Mouse (Mus musculus) embryo, embryonic 9.5 days (tissue): ENCODE data around the gene Ccdc194.

ENCODE experiments used
- DNase-seq: peaks from one replicate; pipeline ENCODE4 v3.0.0-alpha.2; 2017; ENCODE audit errors: extremely low spot score

The Ccdc194 gene

DNA sequence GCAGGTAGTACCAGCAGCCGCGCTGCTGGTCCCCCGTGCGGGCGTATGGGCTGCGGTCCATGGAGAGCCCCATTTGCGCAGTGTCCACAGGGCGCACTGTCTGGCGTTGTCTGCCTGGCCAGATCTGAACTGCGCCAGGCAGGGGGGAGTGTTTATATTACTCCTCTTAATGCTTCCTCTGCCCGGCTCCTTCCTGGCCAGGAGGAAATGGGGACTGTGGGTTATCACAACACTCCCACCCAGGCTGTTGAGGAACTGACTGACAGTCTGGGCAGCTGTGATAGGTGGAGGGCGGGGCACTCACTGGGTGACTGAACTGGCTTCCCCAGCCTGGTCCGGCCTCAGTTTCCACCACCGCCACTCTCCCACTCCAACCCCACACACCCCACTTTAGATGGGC is 13.9 kb downstream of the Ccdc194 start, which contains the start of gene Plvap:
Plvap (minus strand) TSS at position 109 of the 400 bp plus-strand sequence.
- DNase-seq = no peak

DNA sequence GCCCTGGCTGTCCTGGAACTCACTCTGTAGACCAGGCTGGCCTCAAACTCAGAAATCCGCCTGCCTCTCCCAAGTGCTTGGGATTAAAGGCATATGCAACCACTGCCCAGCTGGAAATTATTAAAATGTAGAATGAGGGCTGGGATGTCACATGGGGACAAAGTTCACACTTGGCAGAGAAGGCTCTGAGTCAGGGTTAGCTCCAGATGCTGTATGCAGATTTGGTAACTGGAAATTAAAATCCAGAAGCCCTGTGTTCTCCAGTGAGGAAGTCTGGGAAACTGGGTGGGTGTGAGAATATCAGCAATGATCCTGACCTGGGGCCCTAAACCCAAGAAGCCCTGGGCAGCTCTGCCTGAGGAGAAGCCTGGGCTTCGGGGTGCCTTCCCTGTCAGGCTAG is 16.2 kb downstream of the Ccdc194 start:
- DNase-seq = no peak

DNA sequence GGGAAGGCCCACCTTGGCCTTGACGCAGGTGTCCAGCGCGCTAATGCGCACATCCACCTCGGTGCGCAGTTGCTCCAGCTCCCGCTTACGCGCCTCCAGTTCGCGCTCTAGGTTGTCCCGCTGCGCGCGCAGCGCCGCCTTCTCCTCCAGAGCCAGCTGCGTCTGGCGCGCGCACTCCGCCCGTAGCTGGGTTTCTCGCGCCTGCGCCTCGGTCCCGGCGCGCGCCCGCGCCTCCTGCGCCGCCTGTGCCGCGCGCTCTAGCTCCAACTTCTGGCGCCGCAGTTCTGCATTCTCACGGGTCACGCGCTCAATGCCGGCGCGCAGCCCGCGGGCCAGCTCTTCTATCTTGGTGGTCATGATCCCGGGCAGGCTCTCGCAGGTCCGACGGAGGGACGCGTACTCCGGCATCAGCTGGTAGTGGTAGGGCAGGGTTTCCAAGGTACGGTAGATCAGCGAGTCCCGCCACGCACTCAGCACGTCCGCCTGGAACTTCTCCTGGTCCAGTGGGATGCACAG is 17.9 kb downstream of the Ccdc194 start:
- DNase-seq = peak; percentile 81

DNA sequence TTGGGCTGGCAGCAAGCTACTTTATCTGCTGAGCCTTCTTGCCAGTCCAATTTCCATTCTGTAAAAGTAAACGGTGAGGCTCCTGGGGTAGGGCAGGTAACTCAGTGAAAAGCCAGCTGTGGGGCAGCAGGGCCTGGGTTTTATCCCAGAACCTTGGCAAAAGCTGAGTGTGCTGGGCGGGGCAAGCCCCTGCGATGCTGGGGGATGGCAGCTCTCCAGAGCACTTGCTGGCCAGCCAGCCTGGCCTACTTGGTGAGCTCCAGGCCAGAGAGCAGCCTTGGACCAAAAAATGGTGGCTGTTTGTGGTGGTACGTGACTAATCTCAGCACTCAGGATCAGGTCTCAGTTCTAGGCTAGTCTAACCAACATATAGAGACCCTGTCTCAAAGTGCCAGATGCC is 19.5 kb downstream of the Ccdc194 start:
- no peak for DNase-seq

DNA sequence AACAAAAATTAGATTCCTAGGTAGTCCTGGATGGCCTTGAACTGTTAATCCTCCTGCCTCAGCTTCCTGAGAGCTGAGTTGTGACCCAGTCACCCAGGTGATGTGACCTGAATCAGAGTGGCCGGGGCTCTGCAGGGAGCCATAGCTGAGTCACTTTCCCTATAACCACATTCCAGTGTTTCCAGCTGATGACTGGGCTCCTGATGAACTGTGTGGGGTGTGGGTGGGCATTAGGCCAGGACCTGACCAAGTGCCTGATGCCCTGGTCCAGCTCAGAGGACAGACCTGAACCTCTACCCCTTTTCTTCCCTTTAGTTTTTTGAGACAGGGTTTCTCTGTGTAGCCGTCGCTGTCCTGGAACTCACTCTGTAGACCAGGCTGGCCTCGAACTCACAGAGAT is 20.2 kb downstream of the Ccdc194 start:
- DNase-seq = no peak

DNA sequence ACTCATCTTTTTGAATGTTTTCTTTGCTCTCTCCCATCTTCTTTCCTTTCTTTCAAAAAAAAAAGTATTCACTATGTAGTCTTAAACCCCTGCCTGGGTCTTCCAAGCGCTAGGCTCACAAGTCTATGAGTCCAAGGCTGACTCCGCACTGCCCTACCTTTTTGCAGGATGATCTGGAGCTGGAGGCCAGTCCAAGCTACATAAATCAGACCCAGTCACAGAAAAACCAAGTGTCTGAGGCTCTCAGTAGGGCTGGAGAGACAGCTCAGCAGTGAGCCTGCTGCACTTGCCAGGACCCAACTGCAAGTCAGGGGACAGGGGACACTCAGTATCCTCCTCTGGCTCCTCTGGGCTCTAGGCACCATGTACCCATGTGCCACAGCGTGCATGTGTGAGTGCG is 21.2 kb downstream of the Ccdc194 start:
- DNase-seq = no peak

DNA sequence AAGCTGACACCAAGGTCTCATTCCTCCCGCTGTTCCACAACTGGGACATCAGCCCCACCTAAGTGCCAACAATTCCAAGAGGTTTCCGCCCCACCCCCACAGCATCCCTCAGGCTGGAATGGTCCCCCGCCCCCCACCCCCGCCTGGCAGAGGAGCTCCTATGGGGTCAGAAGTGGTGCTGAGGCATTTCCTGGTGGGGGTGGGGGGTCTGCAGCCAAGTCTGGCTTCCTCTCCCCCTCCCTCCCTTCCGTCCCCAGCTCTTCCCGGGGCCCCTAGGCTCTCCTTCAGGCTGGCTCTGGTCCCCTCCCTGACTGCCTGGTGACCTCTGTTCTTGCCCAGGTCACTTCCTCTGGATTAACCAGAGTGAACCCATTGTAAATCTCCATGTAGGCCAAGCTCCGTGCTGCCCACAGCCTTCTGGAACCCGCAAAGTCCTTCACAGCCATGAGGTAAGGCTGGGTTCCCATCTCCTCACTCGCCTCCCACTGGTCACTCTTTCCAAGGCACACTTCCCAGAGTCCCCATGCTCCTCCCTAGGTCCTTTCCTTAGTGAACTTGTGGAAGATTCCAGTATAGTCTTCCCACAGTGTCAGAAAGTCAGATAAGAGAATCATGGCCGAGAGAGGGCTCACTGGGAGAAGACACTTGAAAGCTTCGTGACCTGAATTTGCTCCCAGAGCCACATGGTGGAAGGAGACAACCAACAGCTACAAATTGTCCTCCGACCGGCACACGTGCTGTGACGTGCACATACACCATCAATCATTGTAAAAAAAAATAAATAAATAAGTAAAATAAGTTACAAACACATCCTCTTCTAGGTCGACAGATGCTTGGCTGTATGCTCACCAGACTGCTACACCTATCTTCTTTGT is 26.5 kb downstream of the Ccdc194 start:
- DNase-seq = peak; percentile 68

DNA sequence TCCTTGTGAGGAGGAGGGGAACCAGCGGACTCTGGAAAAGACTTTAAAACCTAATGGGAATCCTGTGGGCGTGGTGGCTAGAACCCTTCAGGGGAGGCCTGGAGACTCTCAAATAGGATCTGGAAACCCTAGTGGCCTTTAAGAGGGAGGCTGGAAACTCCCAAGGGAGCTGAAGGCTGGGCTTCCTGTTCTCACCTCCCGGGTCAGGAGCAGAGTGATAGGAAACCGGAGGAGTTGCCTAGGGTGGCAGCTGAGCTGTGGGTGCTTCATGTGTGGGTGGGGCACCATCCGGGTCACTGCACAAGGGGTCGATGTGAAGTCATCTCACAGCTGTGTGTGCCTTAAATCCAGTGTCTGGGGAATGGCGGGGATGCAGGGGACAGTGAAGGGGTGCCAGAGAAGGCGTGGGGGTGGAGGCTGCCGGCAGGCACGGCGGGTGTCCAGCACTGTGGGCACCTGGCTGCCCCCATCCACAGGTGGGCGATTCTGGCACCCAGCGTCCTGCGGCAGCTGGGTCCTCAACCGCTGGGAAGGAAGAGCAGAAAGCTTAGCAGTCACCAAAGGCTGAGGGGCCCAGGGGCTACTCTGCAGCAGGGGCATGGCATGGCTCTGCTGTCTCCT is 27.5 kb downstream of the Ccdc194 start:
- DNase-seq = peak; percentile 40

DNA sequence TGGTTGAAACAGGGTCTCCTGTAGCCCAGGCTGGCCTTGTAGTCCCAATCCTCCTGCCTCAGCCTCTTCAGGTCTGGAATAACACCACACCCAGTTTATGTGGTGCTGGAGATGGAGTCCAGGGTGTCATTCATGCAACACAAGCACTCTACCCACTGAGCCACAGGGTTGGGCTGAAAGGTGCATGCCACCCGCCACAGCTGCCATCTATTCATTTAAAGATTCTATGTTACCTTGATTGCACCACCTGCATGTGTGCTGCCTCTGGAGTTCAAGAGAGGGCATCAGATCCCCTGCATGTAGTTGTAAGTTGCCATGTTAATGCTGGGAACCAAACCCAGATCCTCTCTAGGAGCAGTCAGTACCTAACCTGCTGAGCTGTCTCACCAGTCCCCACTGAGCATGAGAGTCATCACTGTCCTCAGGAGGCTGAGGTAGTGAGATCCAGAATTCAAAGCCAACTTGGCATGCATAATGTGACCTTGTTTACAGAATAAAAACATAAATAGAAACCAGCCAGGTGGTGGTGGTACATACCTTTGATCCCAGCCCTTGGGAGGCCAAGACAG is 28.4 kb downstream of the Ccdc194 start:
- DNase-seq = no peak

DNA sequence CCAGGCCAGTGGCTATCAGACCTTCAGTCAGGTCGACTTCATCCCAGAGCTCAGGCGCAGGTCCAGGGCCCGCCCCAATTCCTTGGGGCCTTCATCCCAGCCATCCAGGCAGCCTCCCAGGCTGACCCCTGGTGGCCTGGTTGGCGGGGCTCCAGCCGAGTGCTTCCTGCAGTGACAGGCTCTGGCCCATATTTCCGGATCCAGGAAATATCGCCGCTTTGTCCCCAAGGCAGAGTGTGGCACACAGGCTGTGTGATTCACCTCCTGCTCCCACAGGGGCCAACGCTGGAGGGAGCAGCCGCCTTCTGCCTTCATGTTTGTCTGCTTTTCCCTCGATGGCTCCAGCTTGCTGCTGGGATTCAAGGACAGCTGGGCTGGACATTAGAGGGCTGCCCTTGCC is 29.0 kb downstream of the Ccdc194 start:
- DNase-seq = peak; percentile 42

DNA sequence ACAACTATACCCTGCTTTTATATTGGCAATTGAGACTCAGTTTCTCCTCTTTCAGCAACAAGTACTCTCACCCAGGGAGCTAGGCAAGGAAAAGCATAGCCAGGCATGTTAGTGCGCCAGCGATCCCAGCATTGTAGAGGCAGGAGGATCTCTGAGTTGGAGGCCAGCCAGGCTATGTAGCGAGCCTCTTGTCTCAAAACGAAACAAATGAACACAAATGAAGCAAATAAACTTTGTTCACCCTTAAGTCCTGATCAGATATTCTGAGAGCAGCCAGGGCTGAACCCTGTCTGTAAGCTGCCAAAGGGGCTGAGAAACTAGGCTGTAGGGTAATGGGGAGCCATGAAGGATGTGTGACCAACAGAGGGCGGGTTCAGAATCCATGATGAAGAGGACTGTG is 29.7 kb downstream of the Ccdc194 start:
- DNase-seq = no peak

DNA sequence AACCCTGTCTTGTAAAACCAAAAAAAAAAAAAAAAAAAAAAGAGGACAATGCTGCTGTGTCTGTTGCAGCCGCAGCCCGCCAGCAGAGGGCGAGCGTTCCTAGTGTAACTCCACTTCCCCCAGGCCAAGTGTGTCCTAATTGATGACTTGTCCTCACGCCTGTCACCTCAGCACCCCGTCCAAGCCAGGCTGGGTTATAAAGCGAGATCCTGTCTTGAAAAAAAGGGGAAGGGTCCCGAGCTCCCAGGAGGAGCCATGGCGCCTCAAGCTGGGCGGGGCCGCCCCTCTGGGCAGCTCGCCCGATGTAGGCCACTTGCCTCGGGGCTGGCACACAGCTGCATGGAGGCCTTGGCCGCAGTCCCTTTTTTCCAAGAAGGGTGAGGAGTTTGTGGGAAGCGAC is 30.5 kb downstream of the Ccdc194 start:
- peak; percentile 79 for DNase-seq

DNA sequence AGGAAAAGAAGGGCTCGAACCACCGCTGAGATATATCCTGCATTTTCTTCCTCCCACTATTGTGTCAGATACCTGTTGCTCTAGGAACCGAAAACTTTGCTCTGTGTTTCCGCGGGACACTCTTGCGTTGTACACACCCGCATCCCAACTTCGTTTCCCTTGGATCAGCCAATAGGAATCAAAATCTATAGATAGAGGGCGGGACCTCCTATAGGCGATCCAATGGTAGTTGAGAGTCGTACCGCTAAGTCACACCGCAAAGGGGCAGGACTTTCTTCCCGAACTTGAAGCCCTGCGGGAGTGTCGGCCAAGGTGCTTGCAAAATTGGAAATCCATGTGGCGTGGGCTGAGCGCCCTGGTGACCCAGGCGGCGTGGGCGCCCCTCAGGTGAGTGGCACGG is 37.1 kb downstream of the Ccdc194 start:
- DNase-seq = peak; percentile 92

DNA sequence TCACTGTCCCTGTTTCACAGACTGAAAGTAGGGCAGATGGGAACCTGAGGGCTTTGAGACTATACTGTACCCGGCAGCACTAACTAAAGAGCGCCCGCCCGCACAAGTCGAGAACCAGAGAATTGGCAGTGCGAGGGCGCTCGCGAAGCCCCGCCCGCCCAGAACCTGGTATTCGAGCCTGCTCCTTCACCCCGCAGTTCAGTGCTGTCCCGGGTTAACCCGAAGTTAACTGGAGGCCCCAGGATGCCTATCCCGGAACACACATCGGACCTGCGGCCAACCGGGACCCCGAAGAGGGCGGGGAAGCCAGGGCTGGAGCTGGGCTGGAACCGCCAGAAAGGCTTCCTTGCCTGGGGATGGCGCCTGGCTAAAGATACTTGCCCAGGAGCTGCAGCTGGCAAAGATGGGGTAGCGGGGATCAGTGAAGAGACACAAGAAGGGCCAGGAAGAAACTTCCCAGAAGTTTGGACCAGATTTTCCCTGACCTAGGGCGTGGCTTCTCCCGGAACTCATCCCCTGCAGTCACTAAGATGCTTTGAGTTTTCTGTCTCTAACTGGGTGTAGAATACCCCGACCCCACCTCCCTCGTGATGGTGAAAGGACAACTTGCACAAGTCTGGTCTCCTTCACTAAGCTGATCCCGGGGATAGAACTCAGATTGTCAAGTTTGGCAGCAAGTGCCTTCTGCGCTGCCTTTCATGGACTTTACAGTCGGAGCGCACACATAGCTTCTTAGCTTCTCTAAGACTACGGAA is 37.6 kb downstream of the Ccdc194 start, which contains the start of gene Gtpbp3:
Gtpbp3 (plus strand) TSS at position 413 of the 755 bp plus-strand sequence.
- peak; percentile 79 for DNase-seq

DNA sequence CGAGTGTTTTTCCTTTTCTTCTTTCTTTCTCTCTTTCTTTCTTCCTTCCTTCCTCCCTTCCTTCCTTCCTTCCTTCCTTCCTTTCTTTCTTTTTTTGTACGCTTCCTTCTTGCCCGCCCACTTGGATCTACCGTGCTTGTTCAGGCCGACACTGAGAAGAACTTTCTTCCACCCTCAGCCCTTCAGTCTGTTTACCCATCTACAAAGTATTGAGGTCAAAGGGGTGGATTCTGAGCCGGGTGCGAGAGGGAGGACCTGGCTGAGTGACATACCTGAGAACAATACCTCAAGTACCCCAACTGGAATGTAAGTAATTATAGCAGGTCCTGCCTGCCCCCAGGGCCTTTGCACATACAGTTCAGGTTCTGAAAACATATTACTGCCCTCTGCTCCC is 39.4 kb downstream of the Ccdc194 start:
- DNase-seq = no peak

DNA sequence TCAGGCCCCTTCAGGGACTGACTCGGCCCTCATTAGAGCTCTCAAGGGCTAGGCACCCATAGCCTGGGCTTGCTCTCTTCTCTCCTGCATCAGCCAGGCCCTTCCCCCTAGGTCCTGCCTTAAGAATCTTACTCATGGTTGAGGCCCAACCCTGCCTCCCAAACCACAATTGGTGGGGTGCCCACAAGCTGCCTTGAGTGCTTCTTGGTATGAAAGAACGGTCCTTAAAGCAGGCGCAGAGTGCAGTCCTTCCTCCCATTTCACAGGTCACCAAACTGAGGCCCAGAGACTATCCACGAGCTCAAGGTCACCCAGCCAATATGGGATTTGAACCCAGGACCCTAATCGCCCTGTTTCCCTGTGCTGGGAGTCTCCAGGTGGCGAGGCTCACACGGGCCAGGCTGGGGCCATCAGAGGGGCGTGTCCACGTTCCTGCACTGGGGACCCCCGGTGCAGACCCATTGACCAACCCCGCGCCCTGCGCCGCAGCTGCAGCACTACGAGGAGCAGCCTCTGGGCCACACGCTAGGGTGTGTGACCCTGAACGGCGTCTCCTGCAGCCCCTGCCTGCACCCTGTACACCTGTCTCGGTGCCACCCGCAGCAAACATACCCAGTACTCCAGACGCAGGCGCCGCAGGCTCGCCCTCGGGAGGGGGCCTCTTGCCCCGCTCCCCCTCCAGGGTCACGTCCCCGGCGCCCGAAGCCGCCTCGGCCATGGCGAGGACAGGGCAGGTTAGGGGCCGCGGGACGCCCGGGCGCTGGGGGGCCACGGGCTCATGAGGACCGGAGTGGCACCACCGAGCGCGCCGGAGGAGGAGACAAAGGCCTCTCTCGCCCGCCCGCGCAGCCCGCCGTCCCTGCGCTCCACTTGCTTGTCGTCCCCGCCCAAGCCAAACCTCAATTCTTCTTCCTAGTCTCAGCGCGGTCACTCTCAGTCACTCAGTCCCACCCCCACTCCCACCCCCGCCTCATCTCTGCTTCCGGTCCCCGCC is 40.1 kb downstream of the Ccdc194 start, which contains the start of gene Ano8:
Ano8 (minus strand) TSS at position 822 of the 994 bp plus-strand sequence.
- peak; percentile 87 for DNase-seq

DNA sequence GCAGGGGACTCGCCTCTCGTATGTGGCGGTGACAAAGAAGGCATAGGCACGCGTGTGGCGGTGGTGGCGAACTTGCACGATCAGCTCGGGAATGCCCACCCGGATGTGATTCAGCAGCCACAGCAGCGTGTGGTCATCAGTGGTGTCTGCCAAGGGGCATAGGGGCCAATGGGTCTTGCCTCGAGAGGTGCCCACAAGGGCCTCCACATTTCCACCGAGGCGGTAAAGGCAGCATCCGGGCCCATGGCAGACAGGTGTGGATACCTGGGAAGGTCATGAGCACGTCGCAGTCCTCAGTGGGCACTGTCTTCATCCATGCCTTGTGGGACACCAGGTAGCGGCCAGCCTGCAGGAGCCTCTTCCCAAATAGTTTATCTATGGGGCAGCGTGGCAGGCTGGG is 40.8 kb downstream of the Ccdc194 start:
- DNase-seq = no peak

DNA sequence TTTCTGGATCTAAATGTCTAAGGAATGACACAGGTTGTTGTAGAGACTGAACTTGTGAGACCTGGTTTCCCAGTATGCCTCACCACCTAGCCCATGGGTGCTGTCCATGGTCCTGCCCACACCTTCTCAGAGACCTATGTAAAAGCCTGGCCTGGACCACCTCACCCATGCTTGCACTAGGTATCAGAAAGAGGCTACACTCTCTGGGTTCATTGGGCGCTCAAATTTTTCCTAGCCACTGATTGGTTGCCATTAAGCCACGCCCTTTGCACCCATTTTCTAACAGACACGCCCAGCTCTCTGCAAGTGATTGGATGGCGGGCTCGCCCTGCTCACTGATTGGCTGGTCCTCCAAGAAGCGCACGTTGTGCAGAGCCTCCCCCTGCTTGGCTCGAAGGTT is 41.6 kb downstream of the Ccdc194 start:
- DNase-seq = peak; percentile 53

DNA sequence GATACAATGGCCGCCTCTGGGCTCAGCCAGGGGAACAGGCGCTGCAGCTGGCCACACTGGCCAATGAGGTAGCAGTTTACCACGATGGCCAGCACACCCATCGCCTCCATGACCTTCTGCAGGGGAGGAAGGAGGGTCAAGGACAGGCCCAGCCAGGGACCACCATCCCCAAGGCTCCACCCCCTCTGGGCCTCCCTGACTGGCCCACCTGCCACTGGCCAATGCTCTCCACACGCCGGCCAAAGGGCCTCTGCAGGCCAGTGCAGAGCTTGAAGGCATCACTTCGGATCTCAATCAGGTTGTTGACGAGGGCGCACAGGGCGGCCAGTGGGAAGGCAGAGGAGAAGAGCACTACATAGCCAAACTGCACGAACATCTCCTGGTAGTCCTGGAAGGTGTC is 46.6 kb downstream of the Ccdc194 start:
- no peak for DNase-seq

DNA sequence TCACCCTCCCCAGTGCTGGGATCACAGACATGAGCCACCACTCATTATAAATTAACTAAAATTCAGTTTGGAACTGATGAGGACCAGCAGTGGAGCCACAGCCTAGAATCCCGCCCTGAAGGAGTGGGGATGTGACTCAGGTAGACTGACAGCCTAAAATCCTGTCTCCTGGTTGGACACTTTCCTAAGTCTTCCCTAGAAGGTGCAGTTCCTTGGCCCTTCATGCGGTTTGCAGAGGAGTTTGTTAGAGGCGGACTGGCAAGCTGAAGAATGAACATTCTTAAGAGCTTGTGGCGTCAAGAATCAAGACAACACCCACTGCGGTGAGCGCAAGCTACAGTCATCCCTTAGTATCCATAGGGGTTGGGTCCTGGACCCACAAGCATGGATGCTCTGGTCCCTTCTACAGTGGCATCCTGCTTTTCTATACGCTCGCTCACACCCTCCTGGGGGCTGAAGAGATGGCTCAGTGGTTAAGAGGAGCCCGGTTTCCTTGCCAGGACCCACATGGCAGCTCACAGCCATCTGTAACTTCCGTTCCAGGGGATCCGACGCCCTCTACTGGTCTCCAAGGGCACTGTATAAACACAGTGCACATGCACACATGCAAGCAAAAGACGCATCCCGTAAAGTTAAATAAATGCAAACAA is 48.2 kb downstream of the Ccdc194 start:
- no peak for DNase-seq
